Mouse (Mus musculus) megakaryocyte progenitor cell, adult 5-6 weeks (primary cell): ENCODE measurements around the gene Zmiz1. TPM values are rescaled to one million over a fixed set of nuclear protein-coding genes. Genes with fewer than 3 reads are reported as not detected.

Experiments
- ATAC-seq: replicated peaks from 2 replicates; pipeline ENCODE4 v1.8.0; 2016; ENCODE audit warnings: mild to moderate bottlenecking, moderate TSS enrichment, inconsistent platforms; ENCODE audit not compliant: poor library complexity
- total RNA-seq, 2 experiments: library from RNA; stranded (forward) in 1 of 2; stranded (reverse) in 1 of 2; fragments of 157-497, 149-512 nt in 1 of 2; fragments of 200-1000 nt in 1 of 2; gene quantifications; 2 replicates each; pipeline versions ENCODE4 v1.2.3 to v1.2.4; 2015 to 2017

Gene Zmiz1
- total RNA-seq, 2 experiments from 2014 or later: 8.2 to 70.0 TPM

GRCm38 (mm10) chr14:25631481-25631880 lies 172.5 kb downstream of the Zmiz1 start:
- ATAC-seq: no peak

GRCm38 (mm10) chr14:25633539-25634300 lies 174.7 kb downstream of the Zmiz1 start:
- no peak for ATAC-seq

- peak; percentile 85 for ATAC-seq
Measured at GRCm38 (mm10) chr14:25634328-25634727, 175.3 kb downstream of the Zmiz1 start.

GRCm38 (mm10) chr14:25635746-25636145 lies 176.8 kb downstream of the Zmiz1 start:
- ATAC-seq: no peak

- no peak for ATAC-seq
Measured at GRCm38 (mm10) chr14:25636297-25636696, 177.3 kb downstream of the Zmiz1 start.

GRCm38 (mm10) chr14:25639120-25639758 lies 180.3 kb downstream of the Zmiz1 start:
- ATAC-seq: no peak

GRCm38 (mm10) chr14:25639979-25640378 lies 181.0 kb downstream of the Zmiz1 start:
- ATAC-seq: no peak

GRCm38 (mm10) chr14:25640421-25641056 lies 181.6 kb downstream of the Zmiz1 start:
- ATAC-seq: peak; percentile 83

GRCm38 (mm10) chr14:25641067-25641466 lies 182.1 kb downstream of the Zmiz1 start:
- no peak for ATAC-seq

- no peak for ATAC-seq
Measured at GRCm38 (mm10) chr14:25645717-25646116, 186.7 kb downstream of the Zmiz1 start.

GRCm38 (mm10) chr14:25646161-25646621 lies 187.2 kb downstream of the Zmiz1 start:
- peak; percentile 81 for ATAC-seq

GRCm38 (mm10) chr14:25651131-25651530 lies 192.1 kb downstream of the Zmiz1 start:
- ATAC-seq: no peak

GRCm38 (mm10) chr14:25651905-25652304 lies 192.9 kb downstream of the Zmiz1 start:
- ATAC-seq: no peak

- ATAC-seq: no peak
Measured at GRCm38 (mm10) chr14:25654401-25655197, 195.6 kb downstream of the Zmiz1 start.

GRCm38 (mm10) chr14:25660661-25661060 lies 201.7 kb downstream of the Zmiz1 start:
- ATAC-seq: no peak

GRCm38 (mm10) chr14:25661185-25661920 lies 202.4 kb downstream of the Zmiz1 start:
- no peak for ATAC-seq

- ATAC-seq: no peak
Measured at GRCm38 (mm10) chr14:25663649-25664309, 204.8 kb downstream of the Zmiz1 start.

- no peak for ATAC-seq
Measured at GRCm38 (mm10) chr14:25664310-25664695, 205.3 kb downstream of the Zmiz1 start.

GRCm38 (mm10) chr14:25665314-25665970 lies 206.5 kb downstream of the Zmiz1 start:
- no peak for ATAC-seq
